Mouse (Mus musculus) lung, adult 2 months (tissue): ENCODE measurements around the gene Ptprm. TPM values are rescaled to one million over a fixed set of nuclear protein-coding genes. Genes with fewer than 3 reads are reported as not detected.

ENCODE experiments used
- DNase-seq: peaks from one replicate; pipeline ENCODE4 v3.0.0; 2022
- H3K4me1 ChIP-seq: fragments of 200-500 bp; 2 replicates; pipeline ENCODE4 v1.6.1; 2011; ENCODE audit warnings: low read length; ENCODE audit not compliant: control insufficient read depth, insufficient read depth
- H3K4me3 ChIP-seq: fragments of 200-500 bp; replicated peaks from 2 replicates; pipeline ENCODE3; 2011; ENCODE audit warnings: low read depth, mild to moderate bottlenecking, control low read depth, low read length; ENCODE audit errors: extremely low read depth
- CTCF ChIP-seq: fragments of 200-500 bp; IDR thresholded peaks from 2 replicates; pipeline ENCODE4 v1.5.1; 2011; ENCODE audit warnings: mild to moderate bottlenecking, low read length, control low read depth; ENCODE audit not compliant: insufficient read depth
- POLR2A ChIP-seq: fragments of 200-500 bp; IDR thresholded peaks from 2 replicates; pipeline ENCODE4 v1.6.1; 2011; ENCODE audit warnings: low read depth, mild to moderate bottlenecking, control low read depth, low read length, borderline replicate concordance; ENCODE audit errors: extremely low read depth
- WGBS: fragments of 180-500 bp; shearing (Covaris S2); methylation state at CpG from one replicate; pipeline ENCODE4 v1.1.7; 2018; 5-methylcytosine and 5-hydroxymethylcytosine counted together
- polyA plus RNA-seq: library from polyadenylated mRNA; depleted of rRNA; stranded (reverse); fragments of >200 nt; gene quantifications from 2 replicates; pipeline ENCODE4 v1.2.3, GENCODE M21; 2012

The Ptprm gene
- polyA plus RNA-seq, 1 experiment, result 69.9 TPM

GRCm38 (mm10) chr17:67268475-67269080, 85.7 kb downstream of the Ptprm start:
- Histone ChIP-seq H3K4me3 (no peak overlapping the region), H3K4me1 (peaks cover 6% of the 10 kb centered on the region)
- TF ChIP-seq POLR2A (no peak), CTCF (no peak)
- no peak for DNase-seq
- 72% methylated on average over 9 of the region's 9 CpGs for WGBS

- no peak overlapping the region for H3K4me3 ChIP-seq
- no peak for DNase-seq
- 89% methylated on average over 6 of the region's 6 CpGs for WGBS
- H3K4me1 ChIP-seq, result peaks cover 5% of the 10 kb centered on the region
- no peak for TF ChIP-seq POLR2A
- no peak for TF ChIP-seq CTCF
Observed at GRCm38 (mm10) chr17:67266270-67266669, 88.0 kb downstream of the Ptprm start.

GRCm38 (mm10) chr17:67265520-67265919, 88.7 kb downstream of the Ptprm start:
- TF ChIP-seq POLR2A (no peak), CTCF (no peak)
- Histone ChIP-seq H3K4me3 (no peak overlapping the region), H3K4me1 (peaks cover 5% of the 10 kb centered on the region)
- DNase-seq, result no peak
- WGBS, result 84% methylated on average over 4 of the region's 4 CpGs

GRCm38 (mm10) chr17:67264716-67265115, 89.5 kb downstream of the Ptprm start:
- Histone ChIP-seq H3K4me3 (no peak overlapping the region), H3K4me1 (peaks cover 5% of the 10 kb centered on the region)
- WGBS, result 72% methylated on average over 6 of the region's 6 CpGs
- TF ChIP-seq POLR2A (no peak), CTCF (no peak)
- DNase-seq, result no peak

- Histone ChIP-seq H3K4me1 (peaks cover 5% of the 10 kb centered on the region), H3K4me3 (no peak overlapping the region)
- 36% methylated on average over 1 of the region's 1 CpGs for WGBS
- TF ChIP-seq POLR2A (no peak), CTCF (no peak)
- DNase-seq, result no peak
Observed at GRCm38 (mm10) chr17:67263024-67263423, 91.2 kb downstream of the Ptprm start.

GRCm38 (mm10) chr17:67260016-67260415, 94.2 kb downstream of the Ptprm start:
- WGBS, result 62% methylated on average over 4 of the region's 4 CpGs
- TF ChIP-seq POLR2A (no peak), CTCF (no peak)
- DNase-seq, result no peak
- Histone ChIP-seq H3K4me3 (no peak overlapping the region), H3K4me1 (peaks cover 13% of the 10 kb centered on the region)

- Histone ChIP-seq H3K4me3 (no peak overlapping the region), H3K4me1 (peaks cover 15% of the 10 kb centered on the region)
- DNase-seq, result peak; percentile 39
- WGBS, result 45% methylated on average over 5 of the region's 5 CpGs
- TF ChIP-seq CTCF (no peak), POLR2A (no peak)
Observed at GRCm38 (mm10) chr17:67257780-67258179, 96.5 kb downstream of the Ptprm start.

- Histone ChIP-seq H3K4me3 (no peak overlapping the region), H3K4me1 (peaks cover 17% of the 10 kb centered on the region)
- DNase-seq, result no peak
- TF ChIP-seq CTCF, result no peak
- TF ChIP-seq POLR2A, result no peak
- WGBS, result 71% methylated on average over 6 of the region's 6 CpGs
Observed at GRCm38 (mm10) chr17:67256171-67256570, 98.1 kb downstream of the Ptprm start.

GRCm38 (mm10) chr17:67253445-67253844, 100.8 kb downstream of the Ptprm start:
- TF ChIP-seq CTCF (no peak), POLR2A (no peak)

GRCm38 (mm10) chr17:67252992-67253391, 101.3 kb downstream of the Ptprm start:
- 52% methylated on average over 6 of the region's 6 CpGs for WGBS
- Histone ChIP-seq H3K4me1 (peaks cover 16% of the 10 kb centered on the region), H3K4me3 (no peak overlapping the region)
- no peak for DNase-seq
- TF ChIP-seq POLR2A (no peak), CTCF (no peak)

More at GRCm38 (mm10) chr17:67253445-67253844, 100.8 kb downstream of the Ptprm start:
- DNase-seq, result no peak
- no peak overlapping the region for H3K4me3 ChIP-seq
- WGBS, result 21% methylated on average over 4 of the region's 4 CpGs
- peaks cover 17% of the 10 kb centered on the region for H3K4me1 ChIP-seq

GRCm38 (mm10) chr17:67245273-67245875, 108.9 kb downstream of the Ptprm start:
- DNase-seq, result no peak
- WGBS, result 51% methylated on average over 4 of the region's 4 CpGs
- no peak overlapping the region for H3K4me3 ChIP-seq
- TF ChIP-seq CTCF, result no peak
- no peak for TF ChIP-seq POLR2A
- 0 out of 2 replicates have a peak, but pooled peaks cover 2% of the 10 kb centered on the region for H3K4me1 ChIP-seq
